Mouse (Mus musculus): ENCODE data around the gene Fez1. TPM values are rescaled to one million over a fixed set of nuclear protein-coding genes. Genes with fewer than 3 reads are reported as not detected.
A peak's percentile ranks its signal among the peaks of the same experiment; 100 is the strongest.

The Fez1 gene
- total RNA-seq, 2 experiments from 2014 or later: 2.8 to 3.6 TPM

DNA sequence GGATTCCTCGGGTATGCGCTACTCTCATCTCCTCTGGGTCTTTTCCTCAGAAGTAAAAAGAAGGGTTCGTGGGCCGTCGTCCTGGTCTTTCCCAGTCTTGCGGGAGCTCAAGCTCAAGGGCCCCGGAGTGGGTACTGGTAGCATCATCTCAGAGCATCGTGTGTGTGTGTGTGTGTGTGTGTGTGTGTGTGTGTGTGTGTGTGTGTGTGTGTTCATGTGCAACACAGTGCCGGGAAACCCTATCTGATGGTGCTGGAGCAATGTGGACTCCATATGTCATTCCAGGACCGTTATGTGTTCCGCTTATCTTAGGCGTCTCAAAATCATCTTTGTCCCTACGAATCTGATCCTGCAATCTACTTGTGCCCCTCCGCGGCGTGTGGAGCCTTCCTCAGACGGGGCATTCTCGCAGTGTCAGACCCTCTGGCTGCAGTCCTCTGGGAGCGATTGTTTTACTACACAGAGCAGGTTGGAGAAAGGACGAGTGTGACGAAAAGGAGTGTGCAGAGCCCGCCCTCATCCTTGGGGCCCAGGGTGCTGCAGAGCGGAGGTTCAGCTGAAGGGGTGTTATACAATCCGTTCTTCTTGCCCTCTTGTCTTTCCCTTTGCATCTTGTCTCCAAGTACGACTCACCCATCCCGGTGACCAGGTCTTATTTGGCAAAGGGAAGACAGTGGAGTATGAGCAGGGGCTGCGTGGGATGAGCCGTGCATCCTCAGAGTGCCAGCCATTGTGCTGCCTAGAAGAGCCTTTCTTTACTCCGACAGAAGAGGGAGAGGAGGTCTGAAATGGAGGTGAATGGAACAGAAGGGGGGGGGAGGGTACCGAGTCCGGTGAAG lies 11.6 kb downstream of the Fez1 start:
- peak in 1 of 2 experiments; percentile 17 for DNase-seq
- intact Hi-C loops (cut with DNase I): no loop called here

DNA sequence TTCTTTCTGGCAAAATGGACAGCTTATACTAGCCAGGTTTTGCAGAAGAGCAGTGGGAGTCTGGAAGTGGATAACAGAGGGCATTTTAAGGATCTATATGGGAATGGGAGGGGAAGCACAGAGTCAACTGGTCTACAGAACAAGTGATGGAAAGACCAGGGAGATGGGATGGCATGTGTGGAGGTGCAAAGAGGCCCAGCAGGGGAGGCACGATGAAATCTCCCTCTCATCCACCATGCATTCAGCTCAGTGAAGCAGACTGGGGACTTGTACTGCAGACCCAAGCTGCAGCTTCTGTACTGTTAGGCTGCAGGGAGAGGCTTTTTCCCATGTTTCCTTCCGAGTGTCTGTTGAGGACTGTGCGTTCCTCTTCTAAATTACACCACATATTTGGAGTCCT lies 12.2 kb downstream of the Fez1 start:
- intact Hi-C loops (cut with DNase I): no loop called here

DNA sequence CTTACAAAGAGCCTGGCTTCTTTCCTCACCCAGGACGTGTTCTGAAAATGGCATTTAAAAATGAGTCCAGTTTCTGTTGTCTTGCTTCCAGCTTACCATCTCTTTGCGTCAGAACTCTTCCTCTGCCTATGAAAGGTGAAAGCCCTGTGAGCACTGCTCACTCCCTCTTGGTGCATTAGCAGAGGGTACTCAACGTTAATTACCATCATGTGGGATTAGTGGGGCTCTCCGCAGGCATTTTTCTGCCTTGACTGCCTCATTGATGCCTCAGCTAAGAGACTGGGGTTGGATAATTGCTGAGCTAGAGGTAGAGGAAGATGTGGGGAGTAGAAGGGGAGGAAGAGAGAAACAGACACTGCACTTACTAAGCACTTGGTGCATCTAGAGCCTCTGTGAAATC lies 24.7 kb downstream of the Fez1 start:
- intact Hi-C loops (cut with DNase I): no loop called here

More for the DNA sequence above, 12.2 kb downstream of the Fez1 start:
- DNase-seq: no peak

DNA sequence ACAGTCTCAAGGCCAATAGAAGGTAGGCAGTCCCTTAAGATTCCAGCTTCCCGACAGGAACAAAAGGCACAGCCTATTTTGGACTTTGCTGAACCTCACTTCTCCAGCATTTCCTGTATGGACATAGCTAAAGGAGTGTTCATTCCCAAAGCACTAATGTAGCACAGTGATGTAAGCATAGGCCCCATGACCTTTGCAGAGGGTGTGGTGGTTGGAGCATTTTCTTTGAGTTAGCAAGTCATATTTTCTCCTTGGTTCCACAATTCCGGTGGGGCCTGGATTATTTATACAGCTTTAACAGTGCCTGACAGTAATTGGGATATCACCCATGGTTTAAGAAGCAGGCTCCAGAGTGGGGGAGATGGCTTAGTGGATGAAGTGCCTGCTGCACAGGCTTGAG lies 27.0 kb downstream of the Fez1 start:
- intact Hi-C loops (cut with DNase I): no loop called here
- no peak for DNase-seq

More for the DNA sequence above, 24.7 kb downstream of the Fez1 start:
- no peak for DNase-seq

DNA sequence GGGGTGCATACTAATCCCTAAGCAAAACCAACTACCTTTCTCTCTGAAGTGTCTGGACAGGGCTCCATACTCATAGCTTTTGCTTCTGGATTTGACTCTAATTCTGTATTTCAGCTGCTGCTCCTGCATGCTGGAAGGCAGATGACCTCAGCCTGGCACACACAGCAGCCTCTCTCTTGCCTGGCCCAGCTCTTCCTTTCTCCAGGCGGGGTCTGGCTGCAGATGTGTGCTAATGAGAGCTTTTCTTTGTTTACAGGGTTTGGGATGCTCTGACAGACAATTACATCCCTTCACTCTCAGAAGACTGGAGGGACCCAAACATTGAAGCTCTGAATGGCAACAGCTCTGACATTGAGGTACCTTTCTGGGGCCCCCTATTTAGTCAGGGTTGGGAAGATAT lies 28.4 kb downstream of the Fez1 start:
- no peak for DNase-seq

DNA sequence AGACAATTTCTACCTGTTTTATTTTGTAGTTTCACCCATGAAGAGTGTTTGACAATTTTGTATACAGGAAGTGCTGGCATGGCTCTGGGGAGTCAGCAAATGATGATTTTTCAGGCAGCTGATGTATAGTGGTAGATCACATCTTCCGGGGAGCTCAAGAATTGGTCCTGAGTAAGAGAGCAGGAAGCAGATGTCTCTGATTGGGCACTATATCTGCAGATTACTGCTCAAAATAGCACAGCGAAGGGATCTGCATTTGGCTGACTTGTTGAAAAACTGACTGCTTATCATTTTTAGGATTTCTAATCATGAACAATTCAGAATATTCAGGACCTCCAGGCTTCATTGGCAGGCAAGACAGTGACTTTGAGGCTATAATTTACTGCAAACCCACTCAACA lies 30.5 kb downstream of the Fez1 start:
- DNase-seq: no peak
- intact Hi-C loops (cut with DNase I): no loop called here

More for the DNA sequence above, 28.4 kb downstream of the Fez1 start:
- intact Hi-C loops (cut with DNase I): no loop called here

DNA sequence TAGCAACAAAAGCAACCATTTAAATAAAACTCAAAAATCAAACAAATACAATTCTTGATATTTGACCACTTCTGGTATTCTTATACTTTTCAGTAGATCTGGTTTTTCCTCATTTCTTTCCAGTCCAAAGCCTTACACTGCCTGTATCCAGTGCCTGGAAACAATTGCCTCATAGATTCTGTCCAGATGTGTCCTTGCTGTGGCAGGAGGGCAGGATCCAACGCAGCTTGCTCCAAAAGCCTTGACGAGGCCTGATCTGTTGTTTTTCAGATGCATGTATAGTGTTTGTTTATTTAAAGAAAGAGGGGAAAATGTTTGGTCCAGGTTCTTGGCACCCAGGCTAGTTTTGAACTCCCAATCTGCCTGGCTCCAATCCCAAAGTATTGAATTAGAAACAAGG lies 34.7 kb downstream of the Fez1 start:
- intact Hi-C loops (cut with DNase I): no loop called here
- DNase-seq: no peak

GRCm38 (mm10) chr9:36857476-36858117 lies 35.9 kb downstream of the Fez1 start:
- no peak for DNase-seq
- intact Hi-C loops (cut with DNase I): no loop called here

DNA sequence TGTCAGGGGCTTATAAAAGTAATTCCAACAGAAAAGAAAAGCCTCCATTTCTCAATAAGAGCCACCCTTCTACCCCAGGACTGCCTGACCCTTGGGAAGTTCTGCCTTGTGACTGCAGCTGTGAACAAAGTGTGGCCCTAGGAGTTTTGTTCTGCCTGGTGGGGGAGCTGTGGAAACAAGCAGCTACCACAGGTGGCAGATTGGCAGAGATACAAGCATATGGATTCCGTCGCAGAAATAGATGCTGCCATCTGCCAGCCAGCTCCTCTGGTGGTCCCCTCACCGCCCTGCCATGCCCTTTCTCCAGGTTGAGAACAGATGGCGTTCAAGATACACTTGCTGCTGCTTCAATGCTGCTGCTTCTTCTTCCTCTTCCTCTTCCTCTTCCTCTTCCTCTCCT lies 37.0 kb downstream of the Fez1 start:
- intact Hi-C loops (cut with DNase I): no loop called here
- DNase-seq: no peak

DNA sequence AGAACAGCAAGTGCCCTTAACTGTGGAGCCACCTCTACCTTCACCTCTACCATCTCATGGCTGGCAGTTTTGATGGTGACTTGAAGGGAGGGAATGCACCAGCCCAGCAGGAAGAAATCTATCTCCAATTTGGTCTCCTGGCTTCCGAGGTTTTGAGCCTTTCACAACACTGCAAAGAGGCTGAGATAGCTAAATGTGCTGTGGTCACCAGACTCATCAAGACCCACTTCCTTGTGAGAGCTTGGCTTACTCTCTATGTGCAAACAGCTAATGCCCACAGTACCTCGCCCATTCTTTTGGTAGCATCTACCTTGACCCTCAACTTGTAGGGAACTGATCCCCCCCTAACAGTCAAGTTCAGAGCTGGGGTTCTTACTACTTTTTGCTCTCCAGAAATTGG lies 40.9 kb downstream of the Fez1 start:
- intact Hi-C loops (cut with DNase I): no loop called here
- DNase-seq: no peak

DNA sequence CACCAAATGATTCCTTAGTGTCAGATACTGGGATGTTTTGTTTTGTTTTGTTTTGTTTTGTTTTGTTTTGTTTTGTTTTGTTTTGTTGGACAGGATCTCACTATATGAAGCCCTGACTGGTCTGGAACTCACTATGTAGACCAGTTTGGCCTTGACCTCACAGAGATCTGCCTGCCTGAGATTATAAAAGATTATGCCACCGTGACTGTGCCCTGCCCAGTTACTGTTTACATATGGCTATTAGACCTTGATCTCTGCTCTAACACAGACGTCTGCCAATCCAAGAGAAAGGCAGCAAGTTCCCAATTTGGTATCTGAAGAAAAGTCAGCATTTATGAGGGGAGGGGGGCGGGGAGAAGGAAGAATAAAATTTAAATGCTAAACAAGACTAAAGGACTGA lies 42.0 kb downstream of the Fez1 start:
- no peak for DNase-seq
- intact Hi-C loops (cut with DNase I): no loop called here

GRCm38 (mm10) chr9:36864862-36865813 lies 43.5 kb downstream of the Fez1 start:
- intact Hi-C loops (cut with DNase I): no loop called here
- no peak for DNase-seq

DNA sequence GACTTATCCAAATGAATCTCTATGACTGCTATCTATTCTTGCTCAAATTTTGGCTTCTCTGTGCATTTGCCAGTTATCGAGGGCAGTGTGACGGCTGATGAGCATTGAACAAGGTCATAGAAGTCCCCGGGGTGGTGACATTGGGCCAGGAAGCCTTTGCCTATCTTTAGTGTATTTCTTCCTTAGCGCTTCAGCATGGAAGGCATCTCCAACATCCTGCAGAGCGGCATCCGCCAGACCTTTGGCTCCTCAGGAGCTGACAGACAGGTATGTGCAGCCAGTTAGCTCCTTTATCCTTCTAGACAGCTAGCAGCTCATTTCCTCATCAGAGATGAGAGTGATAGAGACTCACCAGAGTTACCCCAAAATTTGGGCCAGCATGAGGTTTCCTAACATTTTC lies 47.0 kb downstream of the Fez1 start:
- DNase-seq: no peak
- intact Hi-C loops (cut with DNase I): no loop called here

DNA sequence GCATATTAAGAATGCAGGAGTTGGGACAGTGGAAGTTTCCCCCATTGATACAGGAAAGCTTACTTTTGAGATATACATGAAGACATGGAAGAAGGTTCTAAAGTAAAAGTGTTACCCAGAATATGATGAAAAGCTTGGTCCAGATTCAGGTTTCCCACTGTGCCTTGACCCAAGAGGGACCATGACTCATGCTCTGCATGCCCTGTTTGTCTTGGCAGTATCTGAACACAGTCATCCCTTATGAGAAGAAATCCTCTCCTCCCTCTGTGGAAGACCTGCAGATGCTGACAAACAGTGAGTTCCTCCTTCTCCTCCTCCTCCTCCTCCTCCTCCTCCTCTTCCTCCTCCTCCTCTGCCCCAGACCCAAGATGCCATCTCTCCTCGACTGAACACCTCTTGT lies 48.6 kb downstream of the Fez1 start:
- intact Hi-C loops (cut with DNase I): no loop called here
- no peak for DNase-seq

DNA sequence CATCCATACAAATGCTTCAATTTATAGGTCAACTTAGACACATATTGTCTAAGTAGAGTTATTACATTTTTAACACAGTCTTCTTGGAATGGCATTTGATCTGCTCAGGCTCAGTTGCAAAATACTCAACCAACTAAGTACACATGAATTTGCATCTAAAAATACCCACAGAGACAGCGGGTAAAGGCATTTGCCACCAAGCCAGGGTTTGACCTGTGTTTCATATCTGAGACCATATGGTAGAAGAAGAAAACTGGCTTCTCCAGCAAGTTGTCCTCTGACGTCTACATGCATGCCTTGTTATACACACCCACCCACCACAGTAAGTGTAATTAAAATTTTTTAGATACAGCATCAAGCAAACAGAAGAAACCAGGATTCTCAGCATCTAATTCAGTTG lies 52.1 kb downstream of the Fez1 start:
- intact Hi-C loops (cut with DNase I): no loop called here
- DNase-seq: no peak

DNA sequence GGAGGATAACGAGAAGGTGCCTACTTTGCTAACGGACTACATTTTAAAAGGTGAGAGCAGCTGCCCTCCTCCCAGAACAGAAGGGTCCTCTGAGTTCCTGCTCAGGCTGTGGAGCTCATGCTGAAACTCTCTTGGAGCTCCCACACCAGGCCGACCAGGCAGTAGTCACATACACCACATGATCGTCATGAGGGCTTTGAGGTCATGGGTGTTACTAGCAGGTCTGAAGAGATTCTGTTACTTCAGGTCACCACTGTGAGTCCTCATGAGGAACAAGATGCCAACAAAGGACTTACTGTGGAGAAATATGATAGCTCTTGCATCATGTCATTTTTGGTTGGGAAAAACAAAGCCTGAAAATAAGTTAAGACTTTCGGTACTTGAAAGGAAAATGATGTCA lies 54.6 kb downstream of the Fez1 start:
- intact Hi-C loops (cut with DNase I): no loop called here
- DNase-seq: no peak

DNA sequence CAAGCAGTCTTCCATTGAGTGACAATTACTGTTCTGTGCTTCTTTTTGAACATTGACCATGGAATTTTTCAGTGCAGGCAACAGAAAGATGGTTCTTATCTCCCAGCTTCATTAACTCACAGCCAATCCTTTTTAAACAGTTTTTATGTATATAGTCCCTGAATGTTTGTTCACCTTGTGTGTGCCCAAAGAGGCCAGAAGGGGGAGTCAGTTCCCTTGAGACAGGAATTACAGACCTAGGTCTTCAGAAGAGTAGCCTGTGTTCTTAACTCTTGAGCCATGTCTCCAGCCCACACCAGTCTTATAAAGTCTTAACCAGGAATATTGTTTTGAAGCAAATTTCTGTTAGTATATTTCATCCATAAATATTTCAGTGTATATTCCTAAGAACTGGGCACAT lies 55.1 kb downstream of the Fez1 start:
- no peak for DNase-seq
- intact Hi-C loops (cut with DNase I): no loop called here

- no peak for DNase-seq
- intact Hi-C loops (cut with DNase I): loop anchor here (5.0 kb wide), 1 partner anchor 89 kb away; no protein-coding TSS in a partner anchor
Observed at GRCm38 (mm10) chr9:36881615-36882014, 60.0 kb downstream of the Fez1 start.

DNA sequence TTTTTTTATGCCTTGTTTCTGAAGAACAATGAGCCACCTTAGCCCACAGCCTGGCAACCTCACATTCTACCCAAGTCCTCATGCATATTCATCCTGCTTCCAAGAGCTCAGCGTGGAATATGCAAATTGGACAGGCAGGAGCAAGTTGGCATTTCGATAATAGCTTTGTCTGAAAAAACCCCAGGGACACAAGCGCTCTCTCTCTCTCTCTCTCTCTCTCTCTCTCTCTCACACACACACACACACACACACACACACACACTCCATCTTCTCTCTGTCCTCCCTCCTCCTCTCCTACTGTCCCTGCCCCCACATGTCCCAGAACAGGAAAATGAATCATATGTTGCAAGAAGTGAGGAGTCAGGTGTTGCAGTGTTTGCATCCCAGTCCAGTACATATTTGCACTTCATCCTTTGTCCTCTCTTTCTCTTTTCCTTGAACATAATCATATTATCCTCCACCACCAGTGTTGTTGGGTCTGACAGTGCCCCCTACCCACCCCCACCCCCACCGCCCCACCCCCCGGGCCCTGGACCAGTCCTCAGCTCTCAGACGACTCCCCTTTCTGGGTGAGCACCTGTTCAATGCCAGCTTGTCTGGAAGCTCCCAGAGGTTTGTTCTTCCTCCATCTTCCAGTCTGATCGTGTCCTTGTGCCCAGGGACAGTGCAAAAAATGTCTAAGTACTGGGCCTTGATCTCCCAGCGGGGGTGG lies 60.5 kb downstream of the Fez1 start:
- intact Hi-C loops (cut with DNase I): loop anchor here (5.0 kb wide), 1 partner anchor 90 kb away; no protein-coding TSS in a partner anchor
- DNase-seq: no peak

DNA sequence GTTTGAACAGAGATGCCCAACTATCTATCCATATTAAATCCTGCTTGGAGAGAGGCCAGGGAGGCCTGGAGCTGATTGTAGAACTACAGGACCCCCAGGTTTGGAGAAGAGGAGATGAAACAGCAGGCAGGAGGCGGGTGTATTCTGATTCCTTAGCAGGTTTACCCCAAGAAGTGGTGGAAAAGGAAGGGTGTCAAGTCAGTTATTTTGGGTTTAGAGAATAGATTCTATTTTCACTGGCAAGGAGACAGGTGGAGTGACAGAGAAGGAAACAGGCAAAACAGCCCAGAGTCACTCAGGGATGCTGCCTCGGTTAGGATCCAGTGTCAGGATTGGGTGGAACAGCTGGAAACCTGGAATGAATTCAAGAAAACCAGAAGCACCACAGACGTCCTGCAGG lies 61.9 kb downstream of the Fez1 start:
- intact Hi-C loops (cut with DNase I): loop anchor here (5.0 kb wide), 1 partner anchor 91 kb away; no protein-coding TSS in a partner anchor
- no peak for DNase-seq

Measured in gastrocnemius, postnatal 36 days (tissue).